Mouse (Mus musculus): ENCODE results near the gene Duxf3.
"Not testable (repeated sequence)": the region's sequence is repeated elsewhere in the genome, so short reads cannot be mapped to it uniquely, and the experiment has no call there.

The Duxf3 gene

DNA sequence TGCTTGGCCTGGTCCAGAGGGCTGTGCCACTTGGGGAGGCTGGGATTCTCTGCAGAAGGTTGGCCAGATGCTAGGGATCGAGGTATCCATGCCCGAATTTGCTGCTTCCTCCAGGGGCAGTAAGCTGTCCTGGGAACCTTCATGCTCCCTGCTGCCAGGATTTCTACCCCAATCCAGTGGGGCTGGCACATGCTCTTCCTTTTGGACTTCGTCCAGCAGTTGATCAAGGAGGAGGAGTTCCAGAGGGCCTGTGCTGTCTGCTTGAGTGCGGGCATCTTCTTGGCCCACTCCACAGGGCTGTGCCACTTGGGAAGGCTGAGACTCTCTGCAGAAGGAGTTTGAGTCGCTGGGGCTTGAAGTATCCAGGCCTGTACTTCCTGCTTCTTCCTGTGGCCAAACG, 9.3 kb downstream of the Duxf3 start:
- DNase-seq (ENCODE audit: low read depth), result not testable (repeated sequence)

DNA sequence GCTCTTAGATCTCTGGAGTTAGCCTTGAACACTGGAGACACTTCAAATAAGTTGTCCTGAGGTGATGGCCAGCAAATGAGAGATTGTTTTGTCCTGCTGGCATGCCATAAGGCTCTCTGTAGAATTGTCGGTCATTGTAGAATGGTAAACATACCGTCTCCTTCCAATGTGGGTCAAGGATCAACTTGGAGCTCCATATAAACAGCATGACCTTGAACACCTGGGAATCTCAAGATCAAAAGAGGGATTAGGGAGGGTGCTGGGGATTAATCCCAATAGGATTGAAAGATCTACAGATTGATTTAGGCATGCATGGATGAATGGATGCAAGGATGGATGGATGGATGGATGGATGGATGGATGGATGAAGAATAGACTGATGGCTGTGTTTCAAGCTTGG, 10.9 kb downstream of the Duxf3 start:
- DNase-seq (ENCODE audit: low read depth), result not testable (repeated sequence)

DNA sequence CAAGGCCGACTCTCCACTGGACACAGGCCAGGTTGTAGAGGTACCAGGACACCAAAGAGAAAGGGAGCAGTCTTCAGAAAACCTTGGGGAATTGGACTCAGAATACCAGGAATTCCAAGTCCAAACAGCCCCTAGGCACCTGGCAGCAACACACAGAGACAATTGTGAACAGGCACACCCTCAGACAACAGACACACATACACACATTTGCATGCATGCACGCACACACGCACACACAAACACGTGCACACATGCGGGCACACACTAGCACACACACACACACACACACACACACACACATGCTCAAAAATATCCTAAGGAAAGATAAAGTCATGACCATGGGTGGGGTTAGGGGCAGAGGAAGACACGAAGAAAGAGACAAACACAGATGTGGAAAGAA, 11.7 kb downstream of the Duxf3 start:
- no peak for DNase-seq (ENCODE audit: low read depth)

DNA sequence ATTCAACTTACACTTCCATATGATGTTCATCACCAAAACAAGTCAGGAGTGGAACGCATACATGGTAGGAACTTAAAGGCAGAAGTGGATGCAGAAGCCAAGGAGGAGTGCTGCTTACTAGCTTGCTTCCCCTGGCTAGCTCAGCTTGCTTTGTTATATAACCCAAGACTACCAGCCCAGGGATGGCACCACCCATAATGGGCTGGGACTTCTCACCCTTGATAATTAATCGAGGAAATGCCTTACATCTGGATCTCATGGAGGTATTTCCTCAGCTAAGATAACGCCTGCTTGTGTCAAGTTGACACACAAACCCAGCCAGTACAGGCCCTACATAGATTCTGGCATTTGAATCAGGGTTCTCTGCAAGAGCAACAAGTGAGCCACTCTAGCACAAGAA, 15.1 kb downstream of the Duxf3 start:
- no peak for DNase-seq (ENCODE audit: low read depth)

DNA sequence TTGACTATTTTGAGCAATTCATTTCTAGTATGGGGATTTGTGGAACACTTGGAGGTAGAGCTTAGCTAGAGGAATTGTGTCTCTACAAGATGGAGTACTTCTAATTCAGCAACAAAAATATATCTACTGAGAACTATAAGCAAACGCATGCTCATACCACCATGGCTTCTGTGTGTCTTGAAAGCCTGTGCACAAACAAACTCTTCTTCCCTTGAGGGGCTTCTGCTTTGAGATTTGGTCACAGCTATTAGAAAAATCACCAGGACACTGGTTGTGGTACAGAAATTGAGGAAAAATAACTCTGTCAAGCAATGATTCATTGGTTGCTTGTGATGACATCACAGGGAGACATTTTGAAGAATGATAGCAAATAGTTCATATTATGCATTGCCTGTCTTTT, 17.1 kb downstream of the Duxf3 start:
- no peak for DNase-seq (ENCODE audit: low read depth)

DNA sequence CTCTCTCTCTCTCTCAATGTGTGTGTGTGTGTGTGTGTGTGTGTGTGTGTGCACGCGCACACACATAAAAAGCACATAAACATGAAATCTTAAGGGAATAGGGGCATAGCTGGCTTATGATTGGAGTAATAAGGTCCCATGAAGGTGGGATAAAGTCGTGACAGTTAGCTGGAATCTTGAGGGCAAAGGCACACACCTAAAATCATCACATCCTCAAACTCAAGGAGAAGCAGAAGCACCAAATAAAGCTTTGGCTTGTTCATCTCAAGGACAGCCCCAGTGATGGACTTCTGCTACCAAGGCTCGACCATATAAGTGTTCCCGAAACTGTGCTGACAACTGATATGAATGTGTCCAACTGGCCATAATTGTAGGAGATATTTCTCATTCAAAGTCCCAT, 17.5 kb downstream of the Duxf3 start:
- no peak for DNase-seq (ENCODE audit: low read depth)

DNA sequence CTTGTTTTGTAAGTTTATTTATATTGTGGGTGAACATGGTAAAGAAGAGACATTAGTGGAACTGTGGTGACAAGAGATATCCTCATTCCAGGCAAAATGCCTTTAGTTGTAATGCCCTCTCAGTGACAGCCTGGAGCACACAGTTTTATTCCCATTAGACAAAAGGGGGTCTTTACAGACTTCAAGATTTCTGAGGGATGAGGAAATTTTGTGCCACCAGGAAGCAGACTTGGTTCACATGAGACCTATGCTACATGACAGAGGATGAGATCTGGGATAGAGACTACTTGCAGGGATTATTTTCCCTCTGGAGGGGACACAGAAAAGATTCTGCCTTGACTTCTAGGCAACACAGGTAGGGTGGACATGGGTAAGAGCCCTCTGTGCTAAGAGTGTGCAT, 18.0 kb downstream of the Duxf3 start:
- no peak for DNase-seq (ENCODE audit: low read depth)

DNA sequence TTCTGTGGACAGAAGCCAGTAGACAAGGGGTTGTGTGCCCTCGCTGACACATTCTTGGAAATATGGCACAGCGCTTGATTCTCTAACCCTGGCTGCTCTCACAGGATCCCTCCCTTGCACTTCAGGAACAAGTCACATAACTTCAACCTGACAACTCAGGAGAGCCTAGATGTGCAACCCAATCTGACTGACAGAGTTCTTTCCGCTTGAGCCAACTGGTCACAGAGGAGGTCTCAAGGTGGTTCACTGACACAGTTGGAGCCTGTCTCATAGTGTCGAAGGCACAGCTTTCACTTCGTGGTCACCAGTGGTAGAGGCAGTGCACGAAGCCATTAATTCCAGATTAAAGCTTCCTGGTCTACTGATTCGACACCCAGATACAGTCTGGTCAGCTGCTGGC, 20.2 kb downstream of the Duxf3 start:
- DNase-seq (ENCODE audit: low read depth), result no peak

DNA sequence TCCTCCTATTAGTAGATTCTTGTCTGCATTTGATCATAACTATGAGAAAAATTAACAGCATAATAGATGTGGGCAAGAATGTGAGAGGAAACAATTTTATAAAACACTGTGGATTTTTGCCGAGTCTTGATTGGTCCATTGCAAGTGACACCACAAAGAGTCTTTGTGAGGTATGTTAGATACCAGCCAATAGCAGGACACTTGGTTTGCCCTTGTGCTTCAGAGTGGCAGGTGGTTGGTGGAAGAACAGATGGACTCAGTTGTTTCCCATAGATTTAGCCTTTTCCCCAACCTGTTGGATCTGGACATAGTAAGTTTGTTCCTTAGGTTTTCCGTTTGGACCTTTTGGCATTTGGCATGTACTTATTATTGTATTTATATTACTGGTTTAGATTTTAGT, 21.3 kb downstream of the Duxf3 start:
- no peak for DNase-seq (ENCODE audit: low read depth)

DNA sequence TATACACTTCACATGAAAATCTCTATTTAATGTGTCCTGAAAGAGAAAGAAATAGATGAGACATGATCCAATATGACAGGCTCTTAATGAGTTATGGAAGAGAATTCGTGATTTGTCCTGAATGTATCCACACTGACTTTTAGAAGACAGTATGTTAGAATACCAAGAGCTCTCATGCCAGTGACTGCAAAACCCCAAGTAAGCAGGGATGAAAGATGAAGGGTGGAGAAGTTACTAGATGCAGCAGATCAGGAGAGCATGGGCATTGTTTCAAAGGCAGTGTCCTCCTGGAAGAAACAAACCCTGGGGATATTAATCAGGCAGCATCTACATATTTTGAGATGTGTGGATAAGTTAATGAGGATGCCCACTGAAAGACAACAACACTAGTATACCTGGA, 22.0 kb downstream of the Duxf3 start:
- no peak for DNase-seq (ENCODE audit: low read depth)

DNA sequence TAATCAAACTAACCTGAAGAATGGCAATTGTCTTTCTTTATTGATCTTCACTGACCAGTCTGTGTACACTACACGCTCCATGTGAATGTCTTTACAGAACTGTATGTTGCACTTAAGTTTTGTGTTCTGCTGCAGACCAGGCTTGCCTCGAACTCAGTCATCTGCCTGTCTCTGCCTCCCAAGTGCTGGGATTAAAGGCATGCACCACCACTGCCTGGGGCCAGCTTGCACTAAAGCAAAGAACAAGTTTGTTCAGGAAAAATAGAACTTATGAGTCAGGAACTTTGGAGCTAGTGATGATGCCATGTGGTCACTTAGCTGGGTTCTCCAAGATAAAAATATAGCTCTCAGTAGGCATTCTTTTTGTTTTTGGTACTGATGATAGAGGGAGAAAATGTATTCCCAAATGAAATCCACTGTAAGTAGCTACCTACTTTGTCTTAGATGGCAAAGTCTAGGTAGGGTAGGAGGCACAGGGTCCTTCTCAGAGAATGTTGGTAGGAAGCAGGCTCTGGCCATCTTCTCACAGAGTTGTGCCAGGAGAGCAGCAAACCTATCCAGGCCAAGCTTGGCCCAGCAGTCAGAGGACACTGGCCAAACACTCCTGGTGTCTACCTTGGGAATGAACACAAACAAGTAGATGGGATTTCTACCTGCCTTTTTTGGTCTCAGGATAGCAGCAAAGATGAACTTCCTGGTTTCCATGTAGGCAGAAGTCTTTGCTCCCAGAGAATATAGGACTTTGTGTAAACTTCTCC, 22.6 kb downstream of the Duxf3 start:
- DNase-seq (ENCODE audit: low read depth), result no peak

DNA sequence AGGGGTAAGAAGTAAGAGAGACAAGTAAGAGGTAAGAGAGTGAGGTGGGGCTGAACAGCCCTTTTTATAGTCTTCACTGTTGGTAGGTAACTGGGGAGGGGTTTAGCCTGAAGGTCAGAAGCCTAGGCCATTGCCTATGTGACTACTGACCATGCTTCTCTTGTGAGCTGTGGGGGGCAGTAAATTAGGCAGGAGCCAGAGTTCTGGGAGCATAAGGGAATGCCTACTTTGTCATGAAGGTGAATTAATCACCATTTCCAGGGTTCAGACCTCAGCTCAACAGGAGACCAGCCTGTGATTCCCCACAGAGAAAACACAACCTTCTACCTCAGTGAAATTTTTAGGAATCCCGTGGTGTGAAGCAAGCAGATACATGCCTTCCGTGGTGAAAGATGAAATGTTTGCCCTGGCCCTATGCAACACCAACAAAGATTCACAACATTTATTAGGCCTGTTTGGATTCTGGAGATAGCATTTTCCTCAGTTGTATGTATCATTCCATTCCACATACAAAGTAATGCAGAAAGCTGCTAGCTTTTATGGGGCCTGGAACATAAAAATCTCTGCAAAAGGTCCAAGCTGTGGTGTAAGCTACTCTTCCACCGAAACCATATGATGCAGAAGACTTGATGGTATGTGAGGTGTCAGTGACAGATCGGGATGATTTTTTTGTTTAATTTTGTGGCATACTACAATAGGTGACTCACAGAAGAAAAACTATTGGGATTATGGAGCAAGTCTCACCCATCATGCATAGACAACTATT, 25.7 kb downstream of the Duxf3 start:
- no peak for DNase-seq (ENCODE audit: low read depth)

DNA sequence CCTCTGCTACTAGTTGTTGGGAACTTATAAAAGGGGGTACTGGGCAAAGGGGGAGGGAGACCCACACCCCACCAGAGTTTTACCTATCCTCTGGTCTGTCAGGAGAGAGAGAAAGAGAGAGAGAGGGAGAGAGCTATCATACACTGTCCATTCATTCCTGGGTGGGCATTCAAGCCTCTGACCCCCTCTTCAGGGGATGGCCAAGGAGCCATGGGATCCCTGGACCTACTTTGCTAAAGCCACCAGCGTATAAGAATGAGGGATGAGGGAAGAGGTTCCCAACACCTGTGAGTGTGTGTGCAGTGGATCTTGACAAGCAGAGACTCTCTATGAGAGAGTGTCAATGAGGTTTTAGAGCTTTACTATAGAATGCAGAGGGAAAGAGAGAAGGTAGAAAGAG, 26.5 kb downstream of the Duxf3 start:
- no peak for DNase-seq (ENCODE audit: low read depth)
